Mouse (Mus musculus) forebrain, embryonic 12.5 days (tissue): ENCODE data around the gene Alkbh4. TPM values are rescaled to one million over a fixed set of nuclear protein-coding genes. Genes with fewer than 3 reads are reported as not detected.

Source experiments
- ATAC-seq: fragments of 200-750 bp; cut with Nextera tagmentation; 2 replicates; pipeline ENCODE4 v1.8.0; 2017; ENCODE audit warnings: moderate TSS enrichment; ENCODE audit not compliant: low FRiP score
- H3K27ac ChIP-seq: fragments of 300-500 bp; sonication (generic); 2 replicates; pipeline ENCODE4 v1.5.1; 2016; ENCODE audit warnings: mild to moderate bottlenecking
- H3K27me3 ChIP-seq: fragments of 300-500 bp; sonication (generic); 2 replicates; pipeline ENCODE4 v1.6.1; 2016; ENCODE audit warnings: mild to moderate bottlenecking
- H3K36me3 ChIP-seq: fragments of 300-500 bp; sonication (generic); replicated peaks from 2 replicates; pipeline ENCODE4 v1.6.1; 2016; ENCODE audit warnings: mild to moderate bottlenecking
- H3K4me1 ChIP-seq: fragments of 300-500 bp; sonication (generic); 2 replicates; pipeline ENCODE4 v1.6.1; 2016
- H3K4me2 ChIP-seq: fragments of 300-500 bp; sonication (generic); 2 replicates; pipeline ENCODE4 v1.6.1; 2016; ENCODE audit warnings: mild to moderate bottlenecking, moderate library complexity
- H3K4me3 ChIP-seq: fragments of 300-500 bp; sonication (generic); replicated peaks from 2 replicates; pipeline ENCODE4 v1.5.1; 2016; ENCODE audit warnings: mild to moderate bottlenecking
- H3K9ac ChIP-seq: fragments of 300-500 bp; sonication (generic); 2 replicates; pipeline ENCODE4 v1.6.1; 2016; ENCODE audit warnings: mild to moderate bottlenecking
- H3K9me3 ChIP-seq: fragments of 300-500 bp; sonication (generic); 2 replicates; pipeline ENCODE4 v1.6.1; 2016
- WGBS: fragments of 180-500 bp; shearing (Covaris S2); methylation state at CpG from one replicate; pipeline ENCODE4 v1.1.7; 2016; 5-methylcytosine and 5-hydroxymethylcytosine counted together
- polyA plus RNA-seq: library from polyadenylated mRNA; unstranded; fragments of >200 nt; fragmentation: Nextera tagmentation; extraction: Ambion mirVana; gene quantifications from 2 replicates; pipeline ENCODE4 v1.2.1, GENCODE M21; 2016

The Alkbh4 gene
- 20.6 and 21.9 TPM in 2 replicates for polyA plus RNA-seq

GRCm38 (mm10) chr5:136135571-136136291 lies at the start of gene Alkbh4, which contains the start of gene Lrwd1:
TSS of gene Alkbh4 (plus strand) at chr5:136136146.
TSS of gene Lrwd1 (minus strand) at chr5:136136074.
- Histone ChIP-seq H3K4me1 (peaks cover 25% of the 10 kb centered on the region), H3K9ac (peak within 1 kb of the TSS; percentile 78), H3K36me3 (peaks cover 48% of the 10 kb centered on the region), H3K9me3 (no peaks in the 10 kb centered on the region), H3K4me3 (peak within 1 kb of the TSS; percentile 70), H3K27ac (0 out of 2 replicates have a peak within 1 kb of the TSS, but pooled peaks have one; percentile 36), H3K27me3 (no peaks in the 10 kb centered on the region), H3K4me2 (peak within 1 kb of the TSS; percentile 83)
- ATAC-seq: peak; percentile 94
- under 1% methylated on average over 60 of the region's 60 CpGs for WGBS

DNA sequence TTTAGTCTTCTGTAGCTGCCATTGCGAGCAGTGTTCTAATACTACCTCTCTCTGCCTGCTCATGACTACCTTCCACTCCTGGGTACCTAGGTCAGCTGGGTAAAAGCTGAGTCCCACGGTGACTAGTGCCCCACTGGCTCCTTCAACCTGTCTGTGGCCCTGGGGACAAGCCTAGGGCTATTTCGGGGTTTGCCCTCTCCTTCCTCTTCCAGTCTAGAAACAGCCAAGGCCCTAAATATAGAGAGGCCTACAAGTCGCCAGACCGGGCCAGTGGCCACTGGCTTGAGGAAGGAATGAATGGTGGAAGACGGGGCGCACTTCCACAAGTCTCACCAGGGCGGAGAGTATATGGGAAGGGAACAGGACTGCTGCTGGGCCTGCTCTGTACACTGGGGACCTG lies 49.7 kb upstream of the Alkbh4 start:
- ATAC-seq: no peak
- Histone ChIP-seq H3K36me3 (no peaks in the 10 kb centered on the region), H3K27me3 (peaks cover 31% of the 10 kb centered on the region), H3K4me1 (peaks cover 28% of the 10 kb centered on the region), H3K4me3 (no peak overlapping the region), H3K9me3 (no peaks in the 10 kb centered on the region), H3K9ac (no peak overlapping the region), H3K27ac (no peak overlapping the region), H3K4me2 (no peak overlapping the region)
- WGBS: 95% methylated on average over 8 of the region's 8 CpGs

DNA sequence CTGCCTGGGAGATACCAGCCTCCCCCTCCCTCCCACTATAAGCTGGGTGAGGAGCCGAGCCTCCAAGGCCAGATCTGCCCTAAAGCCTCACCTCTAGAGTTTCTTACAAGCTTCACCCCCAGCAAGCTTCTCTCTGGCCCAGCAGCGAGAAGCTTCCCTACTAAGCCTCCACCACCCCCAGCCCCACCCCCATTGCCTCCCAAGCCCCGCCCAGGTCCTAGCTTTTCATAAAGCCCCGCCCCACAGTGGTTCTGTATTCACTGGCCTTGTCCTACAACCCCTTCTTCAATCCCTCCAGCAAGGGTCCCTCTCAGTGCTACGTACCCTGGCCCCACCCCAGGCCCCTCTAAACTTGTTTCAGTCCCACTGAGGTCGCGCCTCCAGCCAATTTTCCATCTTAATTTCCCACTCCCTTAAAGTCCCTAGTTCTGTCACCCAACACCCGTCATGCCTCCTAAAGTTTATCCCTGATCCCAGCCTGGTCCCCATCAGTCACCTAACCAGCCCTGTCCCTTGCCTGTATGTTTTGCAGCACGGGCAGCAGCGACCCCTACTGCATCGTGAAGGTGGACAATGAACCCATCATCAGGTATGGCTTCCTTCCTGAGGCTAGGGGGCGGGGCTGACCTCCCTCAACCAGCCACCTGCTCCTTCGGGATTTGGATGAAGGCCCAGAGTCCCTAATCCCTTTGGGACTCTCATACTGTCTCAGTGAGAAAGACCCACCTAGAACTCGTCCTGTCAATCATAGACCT lies 46.9 kb upstream of the Alkbh4 start:
- H3K27ac ChIP-seq: no peak overlapping the region
- H3K36me3 ChIP-seq: no peaks in the 10 kb centered on the region
- H3K27me3 ChIP-seq: peaks cover 30% of the 10 kb centered on the region
- H3K4me3 ChIP-seq: no peak overlapping the region
- H3K4me2 ChIP-seq: no peak overlapping the region
- no peaks in the 10 kb centered on the region for H3K9me3 ChIP-seq
- peaks cover 21% of the 10 kb centered on the region for H3K4me1 ChIP-seq
- no peak overlapping the region for H3K9ac ChIP-seq
- ATAC-seq: no peak
- WGBS: 15% methylated on average over 14 of the region's 14 CpGs

- H3K36me3 ChIP-seq: no peaks in the 10 kb centered on the region
- no peaks in the 10 kb centered on the region for H3K9me3 ChIP-seq
- ATAC-seq: no peak
- H3K4me1 ChIP-seq: peaks cover 11% of the 10 kb centered on the region
- H3K27me3 ChIP-seq: peaks cover 15% of the 10 kb centered on the region; the same call in 1 of the 2 replicates
- no peak overlapping the region for H3K4me2 ChIP-seq
- no peak overlapping the region for H3K9ac ChIP-seq
- H3K4me3 ChIP-seq: no peak overlapping the region
- H3K27ac ChIP-seq: no peak overlapping the region
- 67% methylated on average over 5 of the region's 5 CpGs for WGBS
These were observed 44.0 kb upstream of the Alkbh4 start for GRCm38 (mm10) chr5:136091927-136092326.

- ATAC-seq: no peak
- Histone ChIP-seq H3K9ac (no peak overlapping the region), H3K27me3 (peaks cover 14% of the 10 kb centered on the region; the same call in 1 of the 2 replicates), H3K4me3 (no peak overlapping the region), H3K9me3 (no peaks in the 10 kb centered on the region), H3K4me1 (peaks cover 8% of the 10 kb centered on the region), H3K36me3 (no peaks in the 10 kb centered on the region), H3K27ac (no peak overlapping the region), H3K4me2 (no peak overlapping the region)
- 55% methylated on average over 8 of the region's 8 CpGs for WGBS
These were observed 41.5 kb upstream of the Alkbh4 start for GRCm38 (mm10) chr5:136094249-136095010.

- Histone ChIP-seq H3K9ac (no peak overlapping the region), H3K4me3 (no peak overlapping the region), H3K36me3 (no peaks in the 10 kb centered on the region), H3K27me3 (peaks cover 14% of the 10 kb centered on the region; the same call in 1 of the 2 replicates), H3K4me1 (peaks cover 8% of the 10 kb centered on the region), H3K9me3 (no peaks in the 10 kb centered on the region), H3K4me2 (no peak overlapping the region), H3K27ac (no peak overlapping the region)
- ATAC-seq: no peak
- 70% methylated on average over 7 of the region's 7 CpGs for WGBS
These were observed 40.9 kb upstream of the Alkbh4 start for GRCm38 (mm10) chr5:136095089-136095488.

- Histone ChIP-seq H3K9me3 (no peaks in the 10 kb centered on the region), H3K4me1 (peaks cover 17% of the 10 kb centered on the region), H3K9ac (no peak overlapping the region), H3K4me2 (no peak overlapping the region), H3K27ac (no peak overlapping the region), H3K27me3 (peaks cover 44% of the 10 kb centered on the region), H3K4me3 (no peak overlapping the region), H3K36me3 (no peaks in the 10 kb centered on the region)
- no peak for ATAC-seq
- 85% methylated on average over 10 of the region's 10 CpGs for WGBS
These were observed 37.4 kb upstream of the Alkbh4 start for GRCm38 (mm10) chr5:136098536-136098935.

DNA sequence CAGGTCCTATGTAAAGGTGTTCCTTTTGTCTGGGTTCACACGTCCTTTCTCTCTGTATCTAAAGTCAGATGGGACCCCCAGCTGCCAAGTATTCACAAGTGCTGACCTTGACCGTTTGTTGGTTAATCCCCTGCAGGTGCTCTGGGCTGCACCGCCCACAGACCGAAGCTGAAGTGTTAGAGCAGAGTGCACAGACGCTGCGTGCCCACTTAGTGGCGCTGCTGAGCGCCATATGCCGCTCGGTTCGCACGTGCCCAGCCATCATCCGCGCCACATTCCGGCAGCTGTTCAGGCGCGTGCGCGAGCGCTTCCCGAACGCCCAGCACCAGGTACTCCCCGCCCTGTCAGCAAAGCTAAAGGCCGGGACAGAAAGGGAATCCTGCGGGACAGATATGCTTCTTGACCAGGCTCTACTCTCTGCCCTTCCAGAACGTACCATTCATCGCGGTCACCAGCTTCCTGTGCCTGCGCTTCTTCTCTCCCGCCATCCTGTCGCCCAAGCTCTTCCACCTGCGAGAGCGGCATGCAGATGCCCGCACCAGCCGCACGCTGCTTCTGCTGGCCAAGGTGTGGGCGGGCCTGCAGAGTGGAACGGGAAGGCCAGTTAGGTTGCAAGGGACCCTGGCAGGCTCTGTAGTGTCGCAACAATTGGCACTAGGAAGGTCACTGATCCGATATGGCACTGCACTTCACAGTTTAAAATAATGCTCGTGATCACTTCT lies 33.7 kb upstream of the Alkbh4 start:
- peak overlapping the region; percentile 46 for H3K9ac ChIP-seq
- H3K27me3 ChIP-seq: peaks cover 43% of the 10 kb centered on the region
- 6% methylated on average over 41 of the region's 41 CpGs for WGBS
- peak overlapping the region; percentile 64 for H3K4me2 ChIP-seq
- peak overlapping the region; percentile 33 for H3K4me3 ChIP-seq
- peak; percentile 87 for ATAC-seq
- H3K36me3 ChIP-seq: no peaks in the 10 kb centered on the region
- peaks cover 10% of the 10 kb centered on the region for H3K4me1 ChIP-seq
- no peak overlapping the region for H3K27ac ChIP-seq
- H3K9me3 ChIP-seq: peaks cover 3% of the 10 kb centered on the region; the same call in 1 of the 2 replicates

GRCm38 (mm10) chr5:136104511-136104910 lies 31.4 kb upstream of the Alkbh4 start:
- Histone ChIP-seq H3K27me3 (peaks cover 35% of the 10 kb centered on the region), H3K4me2 (no peak overlapping the region), H3K9ac (no peak overlapping the region), H3K27ac (no peak overlapping the region), H3K9me3 (peaks cover 3% of the 10 kb centered on the region; the same call in 1 of the 2 replicates), H3K36me3 (no peaks in the 10 kb centered on the region), H3K4me3 (no peak overlapping the region), H3K4me1 (peaks cover 10% of the 10 kb centered on the region)
- ATAC-seq: no peak
- WGBS: 79% methylated on average over 5 of the region's 5 CpGs

DNA sequence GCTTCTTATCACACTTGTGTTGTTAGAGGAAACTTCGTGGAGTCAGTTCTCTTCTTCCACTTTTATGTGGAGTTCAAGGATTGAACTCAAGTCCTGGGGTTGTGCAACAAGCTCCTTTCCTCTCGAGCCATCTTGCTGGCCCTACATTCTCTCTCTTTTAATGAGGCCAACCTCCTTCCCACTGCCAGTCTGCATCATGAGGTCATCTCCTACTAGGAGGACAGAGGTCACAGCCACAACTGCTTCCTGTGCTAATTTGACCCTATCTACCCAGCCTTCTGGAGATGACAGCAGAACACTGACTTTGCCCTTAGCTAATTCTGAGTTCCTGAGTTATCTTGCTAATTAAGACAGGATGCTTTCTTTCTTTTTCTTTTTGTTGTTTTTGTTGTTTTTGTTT lies 27.5 kb upstream of the Alkbh4 start:
- 60% methylated on average over 2 of the region's 2 CpGs for WGBS
- H3K4me3 ChIP-seq: no peak overlapping the region
- H3K9ac ChIP-seq: no peak overlapping the region
- no peaks in the 10 kb centered on the region for H3K36me3 ChIP-seq
- no peaks in the 10 kb centered on the region for H3K4me1 ChIP-seq
- H3K27ac ChIP-seq: no peak overlapping the region
- ATAC-seq: no peak
- H3K27me3 ChIP-seq: peaks cover 6% of the 10 kb centered on the region
- H3K9me3 ChIP-seq: peaks cover 3% of the 10 kb centered on the region; the same call in 1 of the 2 replicates
- no peak overlapping the region for H3K4me2 ChIP-seq

- Histone ChIP-seq H3K4me2 (no peak overlapping the region), H3K27me3 (0 out of 2 replicates have a peak, but pooled peaks cover under 1% of the 10 kb centered on the region), H3K4me1 (no peaks in the 10 kb centered on the region), H3K27ac (no peak overlapping the region), H3K9me3 (peaks cover 3% of the 10 kb centered on the region; the same call in 1 of the 2 replicates), H3K4me3 (no peak overlapping the region), H3K36me3 (no peaks in the 10 kb centered on the region), H3K9ac (no peak overlapping the region)
- 88% methylated on average over 3 of the region's 3 CpGs for WGBS
- ATAC-seq: no peak
These were observed 26.9 kb upstream of the Alkbh4 start for GRCm38 (mm10) chr5:136109042-136109441.
